Mouse (Mus musculus): Measurements from ENCODE around the gene Thsd4.

DNA sequence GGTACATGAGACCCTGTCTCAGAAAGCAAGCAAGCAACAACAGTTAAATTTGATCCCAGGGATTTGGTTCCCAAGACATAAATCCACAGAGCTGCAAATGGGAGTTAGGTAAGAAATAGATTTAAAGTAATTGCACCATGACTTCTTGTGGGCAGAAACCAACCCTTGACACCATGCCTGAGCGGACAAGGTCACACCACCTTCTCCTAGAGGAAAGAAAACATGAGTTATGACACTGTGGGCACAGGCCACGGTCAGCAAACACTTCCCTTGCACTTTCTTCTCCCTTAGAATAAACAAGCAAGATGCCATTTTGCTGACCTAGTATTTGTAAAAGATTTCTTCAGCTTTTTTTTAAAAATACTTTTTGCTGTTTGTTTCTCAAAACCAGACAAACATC, 334.4 kb downstream of the Thsd4 start:
- TF ChIP-seq CTCF (IDR thresholded peaks at IDR 0.05; ENCODE audit: low read depth) (no peak), EP300 (IDR thresholded peaks at IDR 0.05; ENCODE audit: low read depth) (no peak)
